Comparison of ENCODE assay signal across 8 mouse cellular contexts in genomic region chr8:54780134-54780942, GRCm38 (mm10).
A peak's percentile ranks its signal among the peaks of the same experiment; 100 is the strongest.
DNase-seq lines count a peak whose midpoint lies in the region; ATAC-seq lines count a peak whose summit lies in the region.

No protein-coding gene starts in this region.

- 11% methylated on average over 16 of the region's 16 CpGs for WGBS in heart, embryonic 11.5 days (ENCODE audit: insufficient replicate concordance)
- WGBS in limb, embryonic 12.5 days = 13% methylated on average over 16 of the region's 16 CpGs
- WGBS in midbrain, embryonic 16.5 days = 5% methylated on average over 16 of the region's 16 CpGs

- H3K36me3 ChIP-seq in heart, embryonic 11.5 days (ENCODE audit: control insufficient read depth, insufficient read depth, low read length) = no peaks in the 10 kb centered on the region
- H3K36me3 ChIP-seq in limb, embryonic 12.5 days = no peaks in the 10 kb centered on the region
- no peaks in the 10 kb centered on the region for H3K36me3 ChIP-seq in midbrain, embryonic 16.5 days (ENCODE audit: control insufficient read depth, insufficient read depth, low read length)

- no peak overlapping the region for H3K27ac ChIP-seq in heart, embryonic 11.5 days (ENCODE audit: low read depth, low read length)
- H3K27ac ChIP-seq in limb, embryonic 12.5 days = no peak overlapping the region
- peak overlapping the region; percentile 28; the same call in 1 of the 2 replicates for H3K27ac ChIP-seq in midbrain, embryonic 16.5 days (ENCODE audit: low read length)

- no peaks in the 10 kb centered on the region for H3K27me3 ChIP-seq in heart, embryonic 11.5 days (ENCODE audit: control insufficient read depth, insufficient read depth, low read length)
- H3K27me3 ChIP-seq in limb, embryonic 12.5 days = no peaks in the 10 kb centered on the region
- no peaks in the 10 kb centered on the region for H3K27me3 ChIP-seq in midbrain, embryonic 16.5 days (ENCODE audit: control insufficient read depth, insufficient read depth, low read depth, low read length)

- H3K4me1 ChIP-seq in heart, embryonic 11.5 days (ENCODE audit: control insufficient read depth, insufficient read depth, low read length) = no peaks in the 10 kb centered on the region
- peaks cover 11% of the 10 kb centered on the region; the same call in 1 of the 2 replicates for H3K4me1 ChIP-seq in limb, embryonic 12.5 days (replicated peaks)
- H3K4me1 ChIP-seq in midbrain, embryonic 16.5 days (ENCODE audit: control insufficient read depth, insufficient read depth, low read length) = peaks cover 7% of the 10 kb centered on the region

- ATAC-seq in heart, embryonic 11.5 days (replicated peaks; ENCODE audit: insufficient number of reproducible peaks, low FRiP score, low TSS enrichment) = 0 out of 2 replicates have a peak, but pooled peaks have one; percentile 39
- peak; percentile 68; the same call in 1 of the 2 replicates for ATAC-seq in limb, embryonic 12.5 days (ENCODE audit: insufficient number of reproducible peaks, insufficient read depth, low FRiP score, low TSS enrichment, low read depth)
- ATAC-seq in midbrain, embryonic 16.5 days = peak; percentile 91

- H3K9me3 ChIP-seq in heart, embryonic 11.5 days (replicated peaks; ENCODE audit: control insufficient read depth, low read length) = no peaks in the 10 kb centered on the region
- no peaks in the 10 kb centered on the region for H3K9me3 ChIP-seq in limb, embryonic 12.5 days
- no peaks in the 10 kb centered on the region for H3K9me3 ChIP-seq in midbrain, embryonic 16.5 days (replicated peaks; ENCODE audit: control insufficient read depth, low read length, poor library complexity, severe bottlenecking)

- peak overlapping the region; percentile 72 for H3K9ac ChIP-seq in heart, embryonic 11.5 days (ENCODE audit: low read depth, low read length)
- H3K9ac ChIP-seq in limb, embryonic 12.5 days (replicated peaks) = peak overlapping the region; percentile 47; the same call in 1 of the 2 replicates
- H3K9ac ChIP-seq in midbrain, embryonic 16.5 days (ENCODE audit: low read depth, low read length) = no peak overlapping the region

- peak overlapping the region; percentile 89 for H3K4me2 ChIP-seq in heart, embryonic 11.5 days
- H3K4me2 ChIP-seq in limb, embryonic 12.5 days = peak overlapping the region; percentile 84
- peak overlapping the region; percentile 92 for H3K4me2 ChIP-seq in midbrain, embryonic 16.5 days (ENCODE audit: low read length)

- H3K4me3 ChIP-seq in heart, embryonic 11.5 days (ENCODE audit: low read depth, low read length) = peak overlapping the region; percentile 52
- peak overlapping the region; percentile 40 for H3K4me3 ChIP-seq in limb, embryonic 12.5 days (replicated peaks)
- peak overlapping the region; percentile 42 for H3K4me3 ChIP-seq in midbrain, embryonic 16.5 days (ENCODE audit: low read depth, low read length)

- peak; percentile 25 for DNase-seq in adrenal gland, postnatal 10 days
- DNase-seq in adrenal gland, adult 2 months = no peak
- DNase-seq in embryo, embryonic 11.5 days (ENCODE audit: low read depth, low spot score) = peak; percentile 49
- DNase-seq in kidney, adult 9 months = peak; percentile 94
- no peak for DNase-seq in urinary bladder, adult 18-20 months (ENCODE audit: low spot score in 2 of 2)

Comparison
In these comparisons a context has a peak if more than half of its experiments do, and no peak if none do; other contexts are left out.
1. DNase-seq: peak in adrenal gland, postnatal 10 days (single experiment), embryo, embryonic 11.5 days (single experiment) and kidney, adult 9 months (single experiment); none in adrenal gland, adult 2 months (single experiment) and urinary bladder, adult 18-20 months (0 of 2).
2. ATAC-seq: peak in every context shown above with its lines; median percentile 91 in midbrain, embryonic 16.5 days; 68 in limb, embryonic 12.5 days; 39 in heart, embryonic 11.5 days.
3. Peak in every context shown above with its lines, with median percentiles within 50 percentile points of each other: H3K4me2 ChIP-seq and H3K4me3 ChIP-seq.